Mouse (Mus musculus) hindbrain, embryonic 14.5 days (tissue): ENCODE measurements around the gene Plpp3. TPM values are rescaled to one million over a fixed set of nuclear protein-coding genes. Genes with fewer than 3 reads are reported as not detected.
A peak's percentile ranks its signal among the peaks of the same experiment; 100 is the strongest.

ENCODE experiments used
- ATAC-seq: fragments of 200-750 bp; cut with Nextera tagmentation; 2 replicates; pipeline ENCODE4 v1.8.0; 2017; ENCODE audit warnings: moderate number of reproducible peaks, mild to moderate bottlenecking, moderate TSS enrichment, moderate library complexity; ENCODE audit not compliant: low FRiP score
- DNase-seq: peaks from one replicate; pipeline ENCODE4 v3.0.0-alpha.2; 2015; ENCODE audit warnings: low spot score
- H3K27ac ChIP-seq: fragments of 300-500 bp; sonication (generic); 2 replicates; pipeline ENCODE4 v1.5.1; 2014; ENCODE audit warnings: mild to moderate bottlenecking, moderate library complexity
- H3K27me3 ChIP-seq: fragments of 300-500 bp; sonication (generic); 2 replicates; pipeline ENCODE4 v1.6.1; 2014; ENCODE audit warnings: mild to moderate bottlenecking, low read length, mixed read lengths; ENCODE audit not compliant: control insufficient read depth, insufficient read depth
- H3K36me3 ChIP-seq: fragments of 300-500 bp; sonication (generic); replicated peaks from 2 replicates; pipeline ENCODE4 v1.6.1; 2014; ENCODE audit not compliant: control insufficient read depth, insufficient read depth
- H3K4me1 ChIP-seq: fragments of 300-500 bp; sonication (generic); replicated peaks from 2 replicates; pipeline ENCODE4 v1.6.1; 2014; ENCODE audit warnings: antibody characterized with exemption, low read length, mixed read lengths; ENCODE audit not compliant: control insufficient read depth, insufficient read depth
- H3K4me2 ChIP-seq: fragments of 300-500 bp; sonication (generic); replicated peaks from 2 replicates; pipeline ENCODE4 v1.6.1; 2014; ENCODE audit warnings: mild to moderate bottlenecking, moderate library complexity
- H3K4me3 ChIP-seq: fragments of 300-500 bp; sonication (generic); replicated peaks from 2 replicates; pipeline ENCODE4 v1.5.1; 2014; ENCODE audit warnings: mild to moderate bottlenecking, low read length
- H3K9ac ChIP-seq: fragments of 300-500 bp; sonication (generic); 2 replicates; pipeline ENCODE4 v1.6.1; 2014
- H3K9me3 ChIP-seq: fragments of 300-500 bp; sonication (generic); 2 replicates; pipeline ENCODE4 v1.6.1; 2016; ENCODE audit warnings: low read length; ENCODE audit not compliant: control insufficient read depth
- WGBS: fragments of 180-500 bp; shearing (Covaris S2); extraction: QIAGEN DNeasy Blood & Tissue Kit; methylation state at CpG from one replicate; pipeline ENCODE4 v1.1.7; 2014; 5-methylcytosine and 5-hydroxymethylcytosine counted together
- polyA plus RNA-seq: library from polyadenylated mRNA; unstranded; fragments of >200 nt; fragmentation: Nextera tagmentation; extraction: Ambion mirVana; gene quantifications from 2 replicates; pipeline ENCODE4 v1.2.1, GENCODE M21; 2014

Plpp3 gene
- polyA plus RNA-seq, 1 experiment from 2014 or later: 69.9 TPM

DNA sequence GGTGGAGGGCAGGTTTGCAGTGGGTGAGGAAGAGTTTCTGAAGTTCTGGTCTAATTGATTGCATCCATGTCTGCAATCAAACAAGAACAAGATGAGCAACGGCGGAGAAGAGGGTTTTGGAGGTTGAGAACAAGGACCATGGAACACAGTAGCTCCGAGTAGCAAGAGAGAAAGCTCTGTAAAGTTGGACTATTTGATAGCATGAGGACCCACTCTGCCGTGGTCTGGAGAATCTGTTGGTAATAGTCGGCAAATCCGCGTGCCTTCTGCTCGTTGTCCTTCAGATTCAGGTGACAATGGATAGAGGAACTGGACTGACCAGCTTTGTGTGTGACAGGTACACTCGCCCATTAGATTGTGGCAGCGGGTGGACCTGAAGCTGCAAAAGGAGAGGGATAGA is 87.8 kb downstream of the Plpp3 start:
- 72% methylated on average over 10 of the region's 10 CpGs for WGBS
- H3K27ac ChIP-seq: no peak overlapping the region; the same call in 1 of the 2 replicates
- H3K4me1 ChIP-seq: peaks cover 9% of the 10 kb centered on the region; the same call in 1 of the 2 replicates
- H3K4me2 ChIP-seq: peak overlapping the region; percentile 51
- no peak for DNase-seq
- ATAC-seq: no peak
- H3K4me3 ChIP-seq: no peak overlapping the region
- no peaks in the 10 kb centered on the region for H3K27me3 ChIP-seq
- no peaks in the 10 kb centered on the region for H3K9me3 ChIP-seq
- H3K9ac ChIP-seq: peak overlapping the region; percentile 53; the same call in 1 of the 2 replicates
- H3K36me3 ChIP-seq: no peaks in the 10 kb centered on the region

DNA sequence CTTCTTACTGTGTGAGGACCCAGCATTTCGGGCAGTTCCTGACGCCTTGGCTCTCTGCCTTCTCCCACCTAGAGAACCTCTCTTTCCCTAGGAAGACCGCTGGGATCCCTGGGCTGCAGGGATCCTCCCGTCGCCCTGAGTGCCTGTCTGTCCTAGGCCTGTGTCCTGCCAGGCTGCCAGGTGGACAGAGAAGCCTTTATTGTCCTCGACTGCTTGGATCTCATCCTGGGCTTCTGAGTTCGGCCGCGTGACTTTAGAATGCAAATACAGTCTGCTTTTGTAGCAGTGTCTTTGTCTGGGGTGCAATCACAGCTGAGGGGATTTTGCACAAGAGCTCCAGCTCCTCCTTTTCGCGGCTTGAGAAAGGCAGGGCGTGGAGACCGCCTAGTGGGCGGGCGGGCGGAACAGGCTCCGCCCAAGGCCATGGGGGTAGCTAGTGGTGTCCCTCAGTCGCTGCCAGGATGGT is 88.4 kb downstream of the Plpp3 start:
- ATAC-seq (peak; percentile 86), DNase-seq (peak; percentile 72)
- H3K4me3 ChIP-seq: no peak overlapping the region; the same call in 1 of the 2 replicates
- no peaks in the 10 kb centered on the region for H3K9me3 ChIP-seq
- H3K9ac ChIP-seq: peak overlapping the region; percentile 53
- peaks cover 9% of the 10 kb centered on the region; the same call in 1 of the 2 replicates for H3K4me1 ChIP-seq
- no peaks in the 10 kb centered on the region for H3K27me3 ChIP-seq
- peak overlapping the region; percentile 66 for H3K27ac ChIP-seq
- H3K4me2 ChIP-seq: peak overlapping the region; percentile 51
- no peaks in the 10 kb centered on the region for H3K36me3 ChIP-seq
- WGBS: 1% methylated on average over 18 of the region's 18 CpGs

GRCm38 (mm10) chr4:105246331-105246730 is 89.2 kb downstream of the Plpp3 start:
- Histone ChIP-seq H3K4me2 (no peak overlapping the region), H3K27me3 (no peaks in the 10 kb centered on the region), H3K27ac (no peak overlapping the region), H3K4me1 (peaks cover 9% of the 10 kb centered on the region; the same call in 1 of the 2 replicates), H3K9me3 (no peaks in the 10 kb centered on the region), H3K9ac (peak overlapping the region; percentile 53; the same call in 1 of the 2 replicates), H3K36me3 (no peaks in the 10 kb centered on the region), H3K4me3 (no peak overlapping the region)
- 83% methylated on average over 7 of the region's 7 CpGs for WGBS
- DNase-seq: no peak
- no peak for ATAC-seq

DNA sequence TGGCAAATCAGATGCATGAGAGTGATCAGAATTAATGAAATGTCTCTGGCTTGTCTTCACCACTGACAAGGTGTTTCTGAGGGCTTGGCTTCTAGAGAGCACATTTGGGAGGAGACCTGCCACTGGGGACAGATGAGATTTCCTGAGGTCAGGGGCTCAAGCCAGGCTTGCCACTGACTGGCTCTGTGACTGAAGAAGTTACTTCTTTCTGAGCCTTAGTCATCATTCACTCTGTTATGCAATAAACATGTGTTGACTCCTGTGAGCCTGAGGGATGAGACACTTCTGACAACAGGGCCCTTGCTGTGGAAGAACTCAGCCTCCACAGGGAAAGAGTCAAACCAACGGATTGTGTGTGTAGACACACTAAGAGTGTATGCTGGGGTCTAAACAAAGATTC is 91.0 kb downstream of the Plpp3 start:
- no peak overlapping the region for H3K27ac ChIP-seq
- DNase-seq (no peak), ATAC-seq (no peak)
- 77% methylated on average over 1 of the region's 1 CpGs for WGBS
- H3K9me3 ChIP-seq: no peaks in the 10 kb centered on the region
- no peak overlapping the region for H3K9ac ChIP-seq
- no peak overlapping the region for H3K4me2 ChIP-seq
- H3K4me3 ChIP-seq: no peak overlapping the region
- H3K27me3 ChIP-seq: no peaks in the 10 kb centered on the region
- peaks cover 9% of the 10 kb centered on the region; the same call in 1 of the 2 replicates for H3K4me1 ChIP-seq
- no peaks in the 10 kb centered on the region for H3K36me3 ChIP-seq

- no peaks in the 10 kb centered on the region for H3K27me3 ChIP-seq
- no peak for DNase-seq
- no peak overlapping the region for H3K27ac ChIP-seq
- H3K9ac ChIP-seq: no peak overlapping the region
- no peak overlapping the region for H3K4me2 ChIP-seq
- 84% methylated on average over 4 of the region's 4 CpGs for WGBS
- peaks cover 9% of the 10 kb centered on the region; the same call in 1 of the 2 replicates for H3K4me1 ChIP-seq
- H3K9me3 ChIP-seq: no peaks in the 10 kb centered on the region
- H3K36me3 ChIP-seq: no peaks in the 10 kb centered on the region
- ATAC-seq: no peak
- H3K4me3 ChIP-seq: no peak overlapping the region
These were observed 92.1 kb downstream of the Plpp3 start for GRCm38 (mm10) chr4:105249283-105249682.

GRCm38 (mm10) chr4:105250946-105251345 is 93.8 kb downstream of the Plpp3 start:
- 86% methylated on average over 3 of the region's 3 CpGs for WGBS
- no peak for DNase-seq
- Histone ChIP-seq H3K36me3 (no peaks in the 10 kb centered on the region), H3K4me2 (no peak overlapping the region), H3K9ac (no peak overlapping the region), H3K27me3 (no peaks in the 10 kb centered on the region), H3K27ac (no peak overlapping the region), H3K4me3 (no peak overlapping the region), H3K9me3 (no peaks in the 10 kb centered on the region), H3K4me1 (no peaks in the 10 kb centered on the region)
- ATAC-seq: no peak

- Histone ChIP-seq H3K4me3 (no peak overlapping the region), H3K36me3 (no peaks in the 10 kb centered on the region), H3K9ac (no peak overlapping the region), H3K9me3 (no peaks in the 10 kb centered on the region), H3K27me3 (no peaks in the 10 kb centered on the region), H3K4me2 (no peak overlapping the region), H3K27ac (no peak overlapping the region), H3K4me1 (no peaks in the 10 kb centered on the region)
- 68% methylated on average over 3 of the region's 3 CpGs for WGBS
- ATAC-seq (no peak), DNase-seq (no peak)
These were observed 94.9 kb downstream of the Plpp3 start for GRCm38 (mm10) chr4:105252044-105252443.

DNA sequence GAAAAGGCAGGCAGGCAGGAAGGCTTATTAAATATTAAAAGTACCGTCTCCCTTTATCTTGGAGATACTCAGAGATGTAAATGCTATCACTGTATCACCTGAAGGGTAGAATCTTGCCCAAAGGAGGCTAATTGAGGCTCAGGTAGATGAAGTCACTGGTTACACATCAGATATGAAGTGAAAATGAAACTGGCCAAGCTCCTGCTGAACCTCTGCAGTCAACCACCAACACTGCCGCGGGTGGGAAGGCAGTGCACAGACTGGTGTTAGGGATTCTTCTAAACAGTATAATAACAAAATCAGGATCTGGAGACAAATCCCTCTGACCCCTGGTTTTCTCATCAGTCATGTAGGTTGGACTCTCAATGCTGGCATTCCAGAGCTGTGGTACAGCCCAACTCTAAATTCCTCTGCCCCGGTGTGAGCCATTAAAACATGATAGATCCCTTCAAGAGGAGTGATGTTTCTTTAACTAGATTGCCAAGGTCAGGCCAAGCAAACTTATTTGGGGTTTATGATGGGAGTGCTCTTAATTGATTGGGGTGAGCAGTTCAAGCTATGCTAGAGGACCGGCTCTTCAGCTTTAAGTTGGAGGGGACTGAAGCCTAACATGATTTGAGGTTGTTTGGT is 95.5 kb downstream of the Plpp3 start:
- no peak for ATAC-seq
- Histone ChIP-seq H3K9ac (no peak overlapping the region), H3K4me2 (no peak overlapping the region), H3K4me1 (no peaks in the 10 kb centered on the region), H3K27ac (no peak overlapping the region), H3K4me3 (no peak overlapping the region), H3K9me3 (no peaks in the 10 kb centered on the region), H3K27me3 (no peaks in the 10 kb centered on the region), H3K36me3 (no peaks in the 10 kb centered on the region)
- WGBS: 83% methylated on average over 5 of the region's 5 CpGs
- no peak for DNase-seq

DNA sequence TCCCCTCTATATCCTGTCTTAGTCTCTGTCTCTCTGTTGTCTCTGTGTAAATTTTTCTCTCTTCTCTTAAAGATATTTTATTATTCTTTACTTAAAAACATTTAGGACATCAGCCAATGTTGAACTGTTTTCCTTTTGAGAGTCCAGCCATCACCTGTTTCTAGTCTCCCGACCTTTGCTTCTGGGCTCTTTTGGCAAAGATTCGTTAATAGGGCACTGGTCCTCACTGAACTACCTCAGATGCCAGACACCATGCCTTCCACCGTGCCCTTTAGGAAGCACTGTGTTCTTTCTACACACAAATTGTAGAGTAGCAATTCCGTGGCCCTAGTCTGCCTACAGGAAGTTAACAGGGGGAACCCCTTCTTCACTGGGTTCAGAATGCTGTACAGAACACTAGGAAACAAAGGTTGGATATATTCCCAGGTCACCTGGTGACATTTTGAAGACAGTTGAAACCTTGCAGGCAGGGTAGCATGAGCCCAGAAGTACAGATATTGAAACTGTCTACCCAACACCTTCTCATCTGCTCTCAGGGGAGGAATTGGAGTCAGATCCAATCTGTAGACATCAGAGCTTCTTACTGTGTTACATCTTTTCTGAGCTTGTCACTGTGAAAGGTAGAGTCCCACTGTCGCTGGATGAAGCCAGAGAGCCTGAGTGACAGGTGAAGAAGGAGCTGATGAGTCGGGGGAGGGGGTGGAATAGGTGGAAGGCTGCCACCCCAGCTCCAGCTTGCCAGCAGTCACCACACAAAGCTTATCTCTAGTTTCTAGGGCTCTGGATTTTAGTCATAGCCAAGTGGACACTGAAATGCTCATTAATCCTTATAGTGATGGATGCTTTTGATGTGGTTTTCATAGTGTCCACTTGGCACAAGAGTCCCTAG is 96.5 kb downstream of the Plpp3 start:
- H3K27ac ChIP-seq: no peak overlapping the region
- no peaks in the 10 kb centered on the region for H3K36me3 ChIP-seq
- no peaks in the 10 kb centered on the region for H3K27me3 ChIP-seq
- no peak overlapping the region for H3K4me2 ChIP-seq
- DNase-seq: no peak
- no peak overlapping the region for H3K4me3 ChIP-seq
- no peak overlapping the region for H3K9ac ChIP-seq
- no peaks in the 10 kb centered on the region for H3K4me1 ChIP-seq
- no peak for ATAC-seq
- no peaks in the 10 kb centered on the region for H3K9me3 ChIP-seq
- 81% methylated on average over 6 of the region's 6 CpGs for WGBS
